Mouse (Mus musculus): ENCODE data around the gene Gm9913.

Gene Gm9913

GRCm38 (mm10) chr2:125496696-125497095 is 8.2 kb upstream of the Gm9913 start:
- no peak for DNase-seq (ENCODE audit: low read depth, low spot score)

- no peak for DNase-seq (ENCODE audit: low read depth, low spot score)
Observed at GRCm38 (mm10) chr2:125498216-125498615, 6.7 kb upstream of the Gm9913 start.

- DNase-seq (ENCODE audit: low read depth, low spot score) = no peak
Observed at GRCm38 (mm10) chr2:125501526-125501925, 3.4 kb upstream of the Gm9913 start.

GRCm38 (mm10) chr2:125505746-125506315 is 942 bp downstream of the Gm9913 start:
- peak; percentile 47 for DNase-seq (ENCODE audit: low read depth, low spot score)

- DNase-seq (ENCODE audit: low read depth, low spot score) = peak; percentile 44
Observed at GRCm38 (mm10) chr2:125506316-125507054, 1.6 kb downstream of the Gm9913 start.

- DNase-seq (ENCODE audit: low read depth, low spot score) = no peak
Observed at GRCm38 (mm10) chr2:125507893-125508292, 3.0 kb downstream of the Gm9913 start, which contains the start of gene Fbn1. Gene Fbn1 (minus strand): TSS chr2:125507993.

GRCm38 (mm10) chr2:125508381-125508780 is 3.5 kb downstream of the Gm9913 start:
- DNase-seq (ENCODE audit: low read depth, low spot score) = no peak

GRCm38 (mm10) chr2:125510752-125511151 is 5.9 kb downstream of the Gm9913 start:
- DNase-seq (ENCODE audit: low read depth, low spot score) = no peak

- DNase-seq (ENCODE audit: low read depth, low spot score) = no peak
Observed at GRCm38 (mm10) chr2:125511898-125512297, 7.0 kb downstream of the Gm9913 start.

GRCm38 (mm10) chr2:125512544-125512943 is 7.7 kb downstream of the Gm9913 start:
- DNase-seq (ENCODE audit: low read depth, low spot score) = no peak

- DNase-seq (ENCODE audit: low read depth, low spot score) = no peak
Observed at GRCm38 (mm10) chr2:125514391-125514790, 9.5 kb downstream of the Gm9913 start.

- no peak for DNase-seq (ENCODE audit: low read depth, low spot score)
Observed at GRCm38 (mm10) chr2:125515291-125516057, 10.6 kb downstream of the Gm9913 start.

- no peak for DNase-seq (ENCODE audit: low read depth, low spot score)
Observed at GRCm38 (mm10) chr2:125516594-125516993, 11.7 kb downstream of the Gm9913 start.

GRCm38 (mm10) chr2:125525484-125525883 is 20.6 kb downstream of the Gm9913 start:
- no peak for DNase-seq (ENCODE audit: low read depth, low spot score)

GRCm38 (mm10) chr2:125526566-125526965 is 21.7 kb downstream of the Gm9913 start:
- DNase-seq (ENCODE audit: low read depth, low spot score) = no peak

- no peak for DNase-seq (ENCODE audit: low read depth, low spot score)
Observed at GRCm38 (mm10) chr2:125530665-125531064, 25.8 kb downstream of the Gm9913 start.

- DNase-seq (ENCODE audit: low read depth, low spot score) = no peak
Observed at GRCm38 (mm10) chr2:125539640-125540039, 34.8 kb downstream of the Gm9913 start.

GRCm38 (mm10) chr2:125540579-125540978 is 35.7 kb downstream of the Gm9913 start:
- DNase-seq (ENCODE audit: low read depth, low spot score) = no peak

GRCm38 (mm10) chr2:125541451-125541850 is 36.6 kb downstream of the Gm9913 start:
- DNase-seq (ENCODE audit: low read depth, low spot score) = no peak

- no peak for DNase-seq (ENCODE audit: low read depth, low spot score)
Observed at GRCm38 (mm10) chr2:125543646-125544045, 38.8 kb downstream of the Gm9913 start.

GRCm38 (mm10) chr2:125544986-125545385 is 40.1 kb downstream of the Gm9913 start:
- no peak for DNase-seq (ENCODE audit: low read depth, low spot score)

- no peak for DNase-seq (ENCODE audit: low read depth, low spot score)
Observed at GRCm38 (mm10) chr2:125548806-125549578, 44.1 kb downstream of the Gm9913 start.

Measured in ES-CJ7 (cell line).